Mouse (Mus musculus) heart, postnatal 0 days (tissue): ENCODE data around the gene Fmnl2. TPM values are rescaled to one million over a fixed set of nuclear protein-coding genes. Genes with fewer than 3 reads are reported as not detected.

Source experiments
- ATAC-seq: fragments of 200-750 bp; cut with Nextera tagmentation; 2 replicates; pipeline ENCODE4 v1.8.0; 2017; ENCODE audit warnings: low read depth, moderate number of reproducible peaks, moderate library complexity; ENCODE audit not compliant: insufficient read depth
- DNase-seq: peaks from one replicate; pipeline ENCODE4 v3.0.0-alpha.2; 2016; ENCODE audit warnings: low spot score
- H3K27ac ChIP-seq: fragments of 300-500 bp; sonication (generic); 2 replicates; pipeline ENCODE4 v1.5.1; 2014; ENCODE audit warnings: low read depth, mild to moderate bottlenecking
- H3K27me3 ChIP-seq: fragments of 300-500 bp; sonication (generic); 2 replicates; pipeline ENCODE4 v1.6.1; 2014; ENCODE audit warnings: low read length, mixed read lengths; ENCODE audit not compliant: control insufficient read depth, insufficient read depth
- H3K36me3 ChIP-seq: fragments of 300-500 bp; sonication (generic); replicated peaks from 2 replicates; pipeline ENCODE4 v1.6.1; 2014; ENCODE audit warnings: low read length, mixed read lengths; ENCODE audit not compliant: control insufficient read depth, insufficient read depth
- H3K4me1 ChIP-seq: fragments of 300-500 bp; sonication (generic); 2 replicates; pipeline ENCODE4 v1.6.1; 2014; ENCODE audit warnings: antibody characterized with exemption; ENCODE audit not compliant: control insufficient read depth, insufficient read depth
- H3K4me2 ChIP-seq: fragments of 300-500 bp; sonication (generic); 2 replicates; pipeline ENCODE4 v1.6.1; 2014; ENCODE audit warnings: low read depth, mild to moderate bottlenecking, low read length, moderate library complexity
- H3K4me3 ChIP-seq: fragments of 300-500 bp; sonication (generic); 2 replicates; pipeline ENCODE4 v1.5.1; 2014; ENCODE audit warnings: low read depth, low read length
- H3K9ac ChIP-seq: fragments of 300-500 bp; sonication (generic); replicated peaks from 2 replicates; pipeline ENCODE4 v1.6.1; 2014; ENCODE audit warnings: low read depth, low read length, mixed read lengths
- H3K9me3 ChIP-seq: fragments of 300-500 bp; sonication (generic); replicated peaks from 2 replicates; pipeline ENCODE4 v1.6.1; 2016; ENCODE audit warnings: low read length; ENCODE audit not compliant: control insufficient read depth
- CTCF ChIP-seq: IDR thresholded peaks from 2 replicates; pipeline ENCODE4 v1.5.1; 2016; ENCODE audit warnings: antibody characterized with exemption, control low read depth, low read depth
- EP300 ChIP-seq: IDR thresholded peaks from 2 replicates; pipeline ENCODE4 v1.6.1; 2016; ENCODE audit warnings: antibody characterized with exemption, low read depth
- WGBS: fragments of 180-500 bp; shearing (Covaris S2); extraction: QIAGEN DNeasy Blood & Tissue Kit; methylation state at CpG from one replicate; pipeline ENCODE4 v1.1.7; 2014; 5-methylcytosine and 5-hydroxymethylcytosine counted together
- polyA plus RNA-seq: library from polyadenylated mRNA; unstranded; fragments of >200 nt; fragmentation: Nextera tagmentation; extraction: Ambion mirVana; gene quantifications from 2 replicates; pipeline ENCODE4 v1.2.1, GENCODE M21; 2015
- total RNA-seq: library from RNA; depleted of rRNA; stranded (reverse); fragments of >200 nt; gene quantifications from 2 replicates; pipeline ENCODE4 v1.2.3, GENCODE M21; 2014; ENCODE audit warnings: low replicate concordance; rRNA removed

Fmnl2 gene
- total and polyA plus RNA-seq, 2 experiments from 2014 or later: 0.77 to 1.6 TPM

GRCm38 (mm10) chr2:53178966-53179365, 321.3 kb downstream of the Fmnl2 start:
- no peaks in the 10 kb centered on the region; the same call in 1 of the 2 replicates for H3K4me1 ChIP-seq
- WGBS: 85% methylated on average over 3 of the region's 3 CpGs
- no peak overlapping the region for H3K9ac ChIP-seq
- H3K36me3 ChIP-seq: peaks cover 14% of the 10 kb centered on the region
- no peaks in the 10 kb centered on the region for H3K27me3 ChIP-seq
- TF ChIP-seq CTCF: no peak
- TF ChIP-seq EP300: no peak
- no peaks in the 10 kb centered on the region for H3K9me3 ChIP-seq
- H3K4me2 ChIP-seq: no peak overlapping the region
- H3K4me3 ChIP-seq: no peak overlapping the region
- H3K27ac ChIP-seq: no peak overlapping the region
- DNase-seq (no peak), ATAC-seq (no peak)

DNA sequence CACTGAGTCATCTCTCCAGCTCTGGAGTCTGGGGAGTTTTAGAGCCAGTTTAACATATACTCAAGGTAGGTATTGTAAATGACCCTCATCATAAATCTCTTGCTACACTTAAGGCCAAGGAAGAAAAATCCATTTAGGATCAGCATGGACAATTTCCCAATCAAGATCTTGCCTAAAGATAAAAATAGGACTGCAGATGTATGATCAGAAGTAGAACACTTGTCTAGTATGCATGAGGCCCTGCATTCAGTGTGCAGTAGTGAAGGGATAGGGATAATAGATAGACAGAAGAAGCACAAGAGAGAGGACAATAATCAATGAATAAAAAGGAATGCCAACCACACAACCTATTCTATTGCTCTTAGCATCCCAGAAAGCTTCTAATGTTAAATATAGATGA, 322.2 kb downstream of the Fmnl2 start:
- Histone ChIP-seq H3K4me2 (no peak overlapping the region), H3K9ac (no peak overlapping the region), H3K4me1 (no peaks in the 10 kb centered on the region; the same call in 1 of the 2 replicates), H3K27ac (no peak overlapping the region), H3K27me3 (no peaks in the 10 kb centered on the region), H3K36me3 (peaks cover 7% of the 10 kb centered on the region), H3K9me3 (no peaks in the 10 kb centered on the region), H3K4me3 (no peak overlapping the region)
- DNase-seq (no peak), ATAC-seq (no peak)
- TF ChIP-seq CTCF (no peak), EP300 (no peak)

Other genes with a start within 250 kb of the Fmnl2 start
- gene Cacnb4, start 181.0 kb upstream of the Fmnl2 start, total RNA-seq: 0.69 and 0.73 TPM in 2 replicates
- 0.48 and 0.56 TPM in 2 replicates for gene Cacnb4, start 181.0 kb upstream of the Fmnl2 start, polyA plus RNA-seq
- gene Stam2, start 115.6 kb upstream of the Fmnl2 start, total RNA-seq: 21.2 and 21.5 TPM in 2 replicates
- gene Stam2, start 115.6 kb upstream of the Fmnl2 start, polyA plus RNA-seq: 23.9 and 25.3 TPM in 2 replicates